Mouse (Mus musculus) forebrain, embryonic 16.5 days (tissue): Measurements from ENCODE around the gene Il1b. TPM values are rescaled to one million over a fixed set of nuclear protein-coding genes. Genes with fewer than 3 reads are reported as not detected.

ENCODE experiments used
- ATAC-seq: fragments of 200-750 bp; cut with Nextera tagmentation; 2 replicates; pipeline ENCODE4 v1.8.0; 2017; ENCODE audit warnings: mild to moderate bottlenecking, moderate library complexity
- H3K27ac ChIP-seq: fragments of 300-500 bp; sonication (generic); 2 replicates; pipeline ENCODE4 v1.5.1; 2014; ENCODE audit warnings: low read length, control low read depth
- H3K27me3 ChIP-seq: fragments of 300-500 bp; sonication (generic); replicated peaks from 2 replicates; pipeline ENCODE4 v1.6.1; 2014; ENCODE audit warnings: low read length; ENCODE audit not compliant: control insufficient read depth, insufficient read depth
- H3K36me3 ChIP-seq: fragments of 300-500 bp; sonication (generic); 2 replicates; pipeline ENCODE4 v1.6.1; 2014; ENCODE audit not compliant: control insufficient read depth, insufficient read depth
- H3K4me1 ChIP-seq: fragments of 300-500 bp; sonication (generic); replicated peaks from 2 replicates; pipeline ENCODE4 v1.6.1; 2014; ENCODE audit warnings: low read length; ENCODE audit not compliant: control insufficient read depth, insufficient read depth
- H3K4me2 ChIP-seq: fragments of 300-500 bp; sonication (generic); 2 replicates; pipeline ENCODE4 v1.6.1; 2014; ENCODE audit warnings: mild to moderate bottlenecking, low read length, control low read depth
- H3K4me3 ChIP-seq: fragments of 300-500 bp; sonication (generic); replicated peaks from 2 replicates; pipeline ENCODE4 v1.5.1; 2014; ENCODE audit warnings: mild to moderate bottlenecking, low read length, control low read depth
- H3K9ac ChIP-seq: fragments of 300-500 bp; sonication (generic); replicated peaks from 2 replicates; pipeline ENCODE4 v1.6.1; 2014; ENCODE audit warnings: low read depth, low read length, control low read depth
- H3K9me3 ChIP-seq: fragments of 300-500 bp; sonication (generic); 2 replicates; pipeline ENCODE4 v1.6.1; 2016; ENCODE audit warnings: low read length; ENCODE audit not compliant: control insufficient read depth
- WGBS: fragments of 180-500 bp; shearing (Covaris S2); extraction: QIAGEN DNeasy Blood & Tissue Kit; methylation state at CpG from one replicate; pipeline ENCODE4 v1.1.7; 2014; 5-methylcytosine and 5-hydroxymethylcytosine counted together
- polyA plus RNA-seq: library from polyadenylated mRNA; unstranded; fragments of >200 nt; fragmentation: Nextera tagmentation; extraction: Ambion mirVana; gene quantifications from 2 replicates; pipeline ENCODE4 v1.2.1, GENCODE M21; 2015

Gene Il1b
- polyA plus RNA-seq = not detected in 2 replicates

DNA sequence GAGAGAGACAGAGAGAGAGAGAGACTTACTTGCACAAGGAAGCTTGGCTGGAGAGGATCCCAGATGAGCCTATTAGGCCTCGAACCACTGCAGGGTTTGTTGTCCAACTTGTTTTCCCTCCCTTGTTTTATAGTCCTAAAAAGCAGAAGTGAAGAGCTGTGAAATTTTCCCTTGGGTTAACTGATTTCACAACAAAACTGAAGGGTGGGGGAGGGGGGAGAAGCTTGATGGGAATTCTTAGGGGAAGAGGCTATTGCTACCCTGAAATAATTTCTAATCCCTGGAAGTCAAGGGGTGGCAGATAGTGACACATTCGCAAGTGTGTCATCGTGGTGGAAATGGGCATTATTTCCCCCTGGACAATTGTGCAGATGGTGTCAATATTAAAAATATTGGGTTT is at the start of gene Il1b:
Il1b (minus strand) TSS at position 101 of the 400 bp plus-strand sequence.
- H3K4me1 ChIP-seq = no peaks in the 10 kb centered on the region
- no peak within 1 kb of the TSS for H3K4me3 ChIP-seq
- ATAC-seq = no peak
- no peaks in the 10 kb centered on the region for H3K9me3 ChIP-seq
- H3K27ac ChIP-seq = no peak within 1 kb of the TSS
- WGBS = 92% methylated on average over 3 of the region's 3 CpGs
- no peak within 1 kb of the TSS for H3K4me2 ChIP-seq
- H3K27me3 ChIP-seq = no peaks in the 10 kb centered on the region
- no peaks in the 10 kb centered on the region for H3K36me3 ChIP-seq
- no peak within 1 kb of the TSS for H3K9ac ChIP-seq

DNA sequence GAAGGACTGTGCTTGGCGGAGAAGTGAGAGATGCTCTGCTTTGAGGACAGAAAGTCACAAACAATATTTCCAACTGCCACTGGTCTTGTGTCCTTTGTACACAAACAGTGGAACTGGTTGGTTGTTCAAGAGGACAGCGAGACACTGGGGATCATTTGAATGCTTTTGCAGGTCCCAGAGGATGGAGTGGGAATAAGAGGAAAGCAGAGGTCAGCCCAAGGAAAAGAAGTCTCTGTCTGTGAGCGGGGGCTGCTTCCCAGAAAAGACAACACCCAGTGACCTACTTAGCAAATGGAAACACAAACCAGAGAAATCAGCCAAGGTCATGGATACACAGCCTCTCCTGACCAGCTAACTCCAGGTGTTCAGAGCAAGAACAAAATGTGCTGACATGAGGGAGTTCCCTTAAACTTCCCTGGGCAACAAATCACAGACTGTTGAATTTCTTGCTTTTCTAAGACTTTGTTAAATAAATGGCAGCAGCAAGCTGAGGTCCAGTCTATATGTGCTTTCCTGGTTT is 48.5 kb upstream of the Il1b start:
- no peak overlapping the region for H3K9ac ChIP-seq
- no peaks in the 10 kb centered on the region for H3K9me3 ChIP-seq
- H3K27me3 ChIP-seq = no peaks in the 10 kb centered on the region
- no peak for ATAC-seq
- no peak overlapping the region for H3K27ac ChIP-seq
- H3K4me1 ChIP-seq = no peaks in the 10 kb centered on the region
- H3K4me2 ChIP-seq = no peak overlapping the region
- H3K4me3 ChIP-seq = no peak overlapping the region
- 84% methylated on average over 3 of the region's 3 CpGs for WGBS
- H3K36me3 ChIP-seq = no peaks in the 10 kb centered on the region

DNA sequence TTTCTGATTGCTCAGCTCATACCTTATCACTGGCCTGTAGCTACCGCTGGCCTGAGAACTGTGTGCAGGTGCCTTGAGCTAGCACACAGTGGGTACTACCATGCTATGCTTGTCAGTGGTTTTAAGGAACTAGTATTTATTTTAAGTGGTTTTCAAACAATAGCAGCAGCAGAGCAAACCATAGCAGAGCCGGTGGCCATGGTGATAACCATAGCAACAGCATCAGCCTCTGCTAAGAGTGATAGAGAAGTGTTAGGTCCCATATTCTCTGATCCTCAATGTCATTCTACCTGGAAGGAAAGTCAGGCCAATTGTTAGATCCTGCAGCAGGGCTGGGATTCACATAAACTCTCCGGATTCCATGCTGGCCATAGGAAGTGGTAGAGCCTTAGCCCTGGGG is 43.7 kb upstream of the Il1b start:
- 83% methylated on average over 3 of the region's 3 CpGs for WGBS
- H3K4me2 ChIP-seq = no peak overlapping the region
- H3K27me3 ChIP-seq = no peaks in the 10 kb centered on the region
- no peaks in the 10 kb centered on the region for H3K4me1 ChIP-seq
- H3K4me3 ChIP-seq = no peak overlapping the region
- H3K36me3 ChIP-seq = no peaks in the 10 kb centered on the region
- 0 out of 2 replicates have a peak, but pooled peaks have one; percentile 38 for ATAC-seq
- no peaks in the 10 kb centered on the region for H3K9me3 ChIP-seq
- 0 out of 2 replicates have a peak overlapping the region, but pooled peaks have one; percentile 11 for H3K27ac ChIP-seq
- no peak overlapping the region for H3K9ac ChIP-seq

DNA sequence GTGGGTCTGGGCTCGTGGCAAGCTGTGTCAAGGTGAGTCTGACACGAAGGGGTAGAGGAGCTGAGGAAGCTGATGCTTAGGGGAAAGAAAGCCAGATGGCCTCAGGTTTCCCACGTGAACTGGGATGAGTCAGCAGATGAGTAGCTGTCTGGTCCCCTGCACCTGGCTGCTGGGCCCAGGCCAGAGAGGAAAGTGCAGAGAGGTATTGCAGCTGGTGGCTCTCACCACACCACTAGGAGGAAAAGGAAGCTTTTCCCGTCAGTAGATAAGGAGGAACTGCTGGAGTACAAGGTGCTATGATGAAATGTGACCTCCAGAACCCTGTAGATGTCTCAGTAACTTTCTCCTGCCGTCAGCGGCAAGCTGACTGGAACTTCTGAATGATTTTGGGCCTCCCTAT is 42.5 kb upstream of the Il1b start:
- no peak for ATAC-seq
- no peak overlapping the region for H3K9ac ChIP-seq
- H3K4me3 ChIP-seq = no peak overlapping the region
- no peak overlapping the region for H3K4me2 ChIP-seq
- H3K36me3 ChIP-seq = no peaks in the 10 kb centered on the region
- H3K9me3 ChIP-seq = no peaks in the 10 kb centered on the region
- no peaks in the 10 kb centered on the region for H3K4me1 ChIP-seq
- no peaks in the 10 kb centered on the region for H3K27me3 ChIP-seq
- WGBS = 70% methylated on average over 6 of the region's 6 CpGs
- no peak overlapping the region for H3K27ac ChIP-seq

DNA sequence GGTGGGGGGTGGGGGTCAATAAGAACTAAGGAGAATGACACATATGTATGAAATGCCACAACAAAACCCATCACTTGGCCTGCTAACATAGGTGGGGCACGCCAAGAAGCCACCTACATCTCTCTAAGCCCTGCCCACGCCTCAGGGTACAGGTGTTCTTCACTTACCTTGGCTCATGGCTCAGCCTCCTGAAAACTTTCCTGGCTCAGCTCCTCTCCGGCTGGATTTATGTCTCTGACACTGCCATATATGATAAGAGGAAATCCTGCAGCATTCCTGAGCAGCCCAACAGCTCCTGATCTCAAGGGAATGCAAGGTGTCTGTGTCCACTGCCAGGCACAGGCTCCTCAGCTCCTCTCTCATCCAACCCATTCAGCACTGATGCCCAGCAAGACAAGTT is 40.7 kb upstream of the Il1b start:
- Histone ChIP-seq H3K4me3 (no peak overlapping the region), H3K9me3 (no peaks in the 10 kb centered on the region), H3K36me3 (no peaks in the 10 kb centered on the region), H3K4me1 (no peaks in the 10 kb centered on the region), H3K27me3 (no peaks in the 10 kb centered on the region), H3K4me2 (no peak overlapping the region), H3K9ac (no peak overlapping the region), H3K27ac (no peak overlapping the region)
- ATAC-seq = no peak
- WGBS = 78% methylated on average over 3 of the region's 3 CpGs

DNA sequence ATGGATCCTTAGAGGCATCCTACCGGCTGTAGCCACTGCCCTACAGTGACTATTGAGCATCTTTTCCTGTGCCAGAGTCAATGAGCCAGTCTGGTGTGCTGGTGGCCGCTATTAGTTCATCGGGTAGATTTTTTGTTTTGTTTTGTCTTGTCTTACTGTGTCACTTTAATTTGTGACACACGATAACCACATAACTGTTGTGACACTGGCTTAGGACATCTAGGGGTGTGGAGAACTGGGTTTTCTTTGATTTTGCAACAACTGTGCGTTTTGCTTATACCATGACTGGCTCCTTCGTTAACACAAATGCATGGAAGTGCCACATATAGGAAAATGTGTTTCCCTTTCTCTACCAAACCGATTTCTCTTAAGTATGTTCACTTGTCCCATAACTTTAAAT is 39.4 kb upstream of the Il1b start:
- no peaks in the 10 kb centered on the region for H3K4me1 ChIP-seq
- no peak overlapping the region for H3K9ac ChIP-seq
- H3K27ac ChIP-seq = no peak overlapping the region
- H3K27me3 ChIP-seq = no peaks in the 10 kb centered on the region
- H3K4me3 ChIP-seq = no peak overlapping the region
- 91% methylated on average over 7 of the region's 7 CpGs for WGBS
- H3K4me2 ChIP-seq = no peak overlapping the region
- no peaks in the 10 kb centered on the region for H3K9me3 ChIP-seq
- H3K36me3 ChIP-seq = no peaks in the 10 kb centered on the region
- no peak for ATAC-seq

DNA sequence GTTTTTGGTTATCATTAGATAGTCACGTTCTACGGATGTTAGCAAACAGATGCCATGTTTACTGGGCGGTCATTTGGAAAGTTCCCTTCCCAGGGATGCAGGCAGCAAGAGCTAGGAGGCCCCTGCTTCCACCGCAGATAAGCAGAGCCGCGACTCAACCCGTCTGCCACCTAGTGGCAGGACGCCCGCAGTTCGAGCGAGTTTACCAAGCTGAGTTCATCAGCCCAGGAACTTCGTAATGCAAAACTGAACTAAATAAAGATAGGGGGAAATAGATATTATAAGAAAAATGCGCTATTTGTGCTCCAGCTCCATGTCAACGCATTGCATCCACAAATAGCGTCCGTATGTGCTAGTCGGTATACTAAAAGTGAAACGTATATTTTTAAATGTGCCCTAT is 37.5 kb upstream of the Il1b start:
- ATAC-seq = peak; percentile 84
- H3K4me2 ChIP-seq = no peak overlapping the region
- no peak overlapping the region for H3K4me3 ChIP-seq
- H3K27me3 ChIP-seq = no peaks in the 10 kb centered on the region
- no peaks in the 10 kb centered on the region for H3K36me3 ChIP-seq
- H3K27ac ChIP-seq = no peak overlapping the region
- 19% methylated on average over 18 of the region's 18 CpGs for WGBS
- H3K9me3 ChIP-seq = no peaks in the 10 kb centered on the region
- H3K9ac ChIP-seq = no peak overlapping the region
- no peaks in the 10 kb centered on the region for H3K4me1 ChIP-seq

DNA sequence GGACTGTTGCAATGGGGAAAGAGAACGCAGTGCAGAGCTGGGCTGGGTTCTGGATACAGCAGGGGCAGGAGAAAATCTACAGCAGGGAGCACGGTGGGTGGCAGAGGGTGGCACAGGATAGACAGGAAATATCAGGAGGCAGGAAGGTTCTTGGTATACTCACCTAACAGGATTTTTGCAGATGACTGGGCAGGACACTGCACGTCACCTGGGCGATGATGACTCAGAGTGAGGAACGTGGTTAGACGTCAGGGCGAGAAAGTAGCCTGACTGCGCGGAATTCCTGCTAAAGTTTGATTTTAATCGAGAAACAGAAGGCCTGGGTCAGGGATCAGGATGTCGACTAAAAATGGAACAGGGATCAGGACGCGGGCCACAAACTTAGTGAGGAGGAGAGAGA is 36.7 kb upstream of the Il1b start:
- no peaks in the 10 kb centered on the region for H3K9me3 ChIP-seq
- no peak overlapping the region for H3K27ac ChIP-seq
- no peaks in the 10 kb centered on the region for H3K27me3 ChIP-seq
- ATAC-seq = no peak
- 96% methylated on average over 13 of the region's 13 CpGs for WGBS
- H3K4me3 ChIP-seq = no peak overlapping the region
- H3K4me2 ChIP-seq = no peak overlapping the region
- H3K4me1 ChIP-seq = no peaks in the 10 kb centered on the region
- H3K36me3 ChIP-seq = no peaks in the 10 kb centered on the region
- no peak overlapping the region for H3K9ac ChIP-seq

DNA sequence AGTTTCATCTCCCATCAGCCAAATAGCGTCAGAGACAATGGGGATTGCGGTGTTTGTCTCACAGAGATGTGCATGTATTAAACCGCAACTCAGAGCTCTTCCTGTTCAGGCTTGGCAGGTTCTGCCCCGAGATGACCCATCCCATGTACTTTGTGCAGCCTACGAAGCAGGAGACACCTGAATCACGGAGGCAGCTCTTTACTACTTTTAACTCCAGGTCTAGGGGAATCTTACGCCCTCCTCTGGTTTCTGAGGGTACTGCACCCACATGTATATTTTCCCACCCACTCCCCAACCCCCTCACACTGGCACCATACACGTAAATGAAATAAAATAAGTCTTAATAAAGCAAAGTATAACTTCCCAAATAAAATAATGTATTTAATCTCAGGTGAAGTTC is 35.6 kb upstream of the Il1b start:
- Histone ChIP-seq H3K27ac (no peak overlapping the region), H3K4me1 (no peaks in the 10 kb centered on the region), H3K4me2 (no peak overlapping the region), H3K27me3 (no peaks in the 10 kb centered on the region), H3K36me3 (no peaks in the 10 kb centered on the region), H3K9me3 (no peaks in the 10 kb centered on the region), H3K4me3 (no peak overlapping the region), H3K9ac (no peak overlapping the region)
- no peak for ATAC-seq
- WGBS = 81% methylated on average over 8 of the region's 8 CpGs

DNA sequence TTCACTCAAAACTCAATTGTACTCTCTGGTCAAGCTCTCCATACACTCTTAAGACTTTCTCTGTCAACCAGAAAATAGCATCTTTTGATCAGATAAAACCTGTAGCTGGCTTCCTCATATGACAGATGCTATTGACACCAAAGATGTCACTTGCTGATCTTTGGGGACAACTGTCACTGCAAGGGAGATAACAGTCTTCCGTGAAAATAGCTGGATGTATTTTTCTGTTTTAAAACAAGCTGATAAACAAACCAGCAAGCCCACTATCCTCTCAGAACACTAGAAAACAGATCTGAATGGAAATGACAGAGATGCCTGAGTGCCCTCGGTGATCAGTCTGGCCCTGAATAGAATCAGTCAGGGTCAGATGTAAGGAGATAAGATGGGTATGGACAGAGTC is 32.8 kb upstream of the Il1b start:
- Histone ChIP-seq H3K9me3 (no peaks in the 10 kb centered on the region), H3K4me1 (no peaks in the 10 kb centered on the region), H3K27ac (no peak overlapping the region), H3K9ac (no peak overlapping the region), H3K4me3 (no peak overlapping the region), H3K36me3 (no peaks in the 10 kb centered on the region), H3K4me2 (no peak overlapping the region), H3K27me3 (no peaks in the 10 kb centered on the region)
- 93% methylated on average over 2 of the region's 2 CpGs for WGBS
- no peak for ATAC-seq
